Mouse (Mus musculus) midbrain, embryonic 16.5 days (tissue): ENCODE results near the gene Grk3. TPM values are rescaled to one million over a fixed set of nuclear protein-coding genes. Genes with fewer than 3 reads are reported as not detected.
A peak's percentile ranks its signal among the peaks of the same experiment; 100 is the strongest.

ENCODE experiments used
- ATAC-seq: fragments of 200-750 bp; cut with Nextera tagmentation; 2 replicates; pipeline ENCODE4 v1.8.0; 2017; ENCODE audit warnings: moderate TSS enrichment
- H3K27ac ChIP-seq: fragments of 300-500 bp; sonication (generic); 2 replicates; pipeline ENCODE4 v1.5.1; 2014; ENCODE audit warnings: mild to moderate bottlenecking, low read length, mixed read lengths
- H3K27me3 ChIP-seq: fragments of 300-500 bp; sonication (generic); 2 replicates; pipeline ENCODE4 v1.6.1; 2014; ENCODE audit warnings: low read depth, low read length, mixed read lengths; ENCODE audit not compliant: control insufficient read depth, insufficient read depth
- H3K36me3 ChIP-seq: fragments of 300-500 bp; sonication (generic); 2 replicates; pipeline ENCODE4 v1.6.1; 2014; ENCODE audit warnings: mild to moderate bottlenecking, low read length, moderate library complexity, mixed read lengths; ENCODE audit not compliant: control insufficient read depth, insufficient read depth
- H3K4me1 ChIP-seq: fragments of 300-500 bp; sonication (generic); 2 replicates; pipeline ENCODE4 v1.6.1; 2014; ENCODE audit warnings: mild to moderate bottlenecking, low read length, mixed read lengths; ENCODE audit not compliant: control insufficient read depth, insufficient read depth
- H3K4me2 ChIP-seq: fragments of 300-500 bp; sonication (generic); 2 replicates; pipeline ENCODE4 v1.6.1; 2014; ENCODE audit warnings: mild to moderate bottlenecking, low read length, mixed read lengths
- H3K4me3 ChIP-seq: fragments of 300-500 bp; sonication (generic); 2 replicates; pipeline ENCODE4 v1.5.1; 2014; ENCODE audit warnings: low read depth, mild to moderate bottlenecking, low read length, moderate library complexity, mixed read lengths
- H3K9ac ChIP-seq: fragments of 300-500 bp; sonication (generic); 2 replicates; pipeline ENCODE4 v1.6.1; 2014; ENCODE audit warnings: low read depth, low read length, mixed read lengths
- H3K9me3 ChIP-seq: fragments of 300-500 bp; sonication (generic); replicated peaks from 2 replicates; pipeline ENCODE4 v1.6.1; 2014; ENCODE audit warnings: mild to moderate bottlenecking, low read length, mixed read lengths; ENCODE audit not compliant: control insufficient read depth, poor library complexity, severe bottlenecking
- WGBS: fragments of 180-500 bp; shearing (Covaris S2); extraction: QIAGEN DNeasy Blood & Tissue Kit; methylation state at CpG from one replicate; pipeline ENCODE4 v1.1.7; 2014; 5-methylcytosine and 5-hydroxymethylcytosine counted together
- polyA plus RNA-seq: library from polyadenylated mRNA; unstranded; fragments of >200 nt; fragmentation: Nextera tagmentation; extraction: Ambion mirVana; gene quantifications from 2 replicates; pipeline ENCODE4 v1.2.1, GENCODE M21; 2015

The Grk3 gene
- polyA plus RNA-seq, 1 experiment from 2014 or later = 31.5 TPM

DNA sequence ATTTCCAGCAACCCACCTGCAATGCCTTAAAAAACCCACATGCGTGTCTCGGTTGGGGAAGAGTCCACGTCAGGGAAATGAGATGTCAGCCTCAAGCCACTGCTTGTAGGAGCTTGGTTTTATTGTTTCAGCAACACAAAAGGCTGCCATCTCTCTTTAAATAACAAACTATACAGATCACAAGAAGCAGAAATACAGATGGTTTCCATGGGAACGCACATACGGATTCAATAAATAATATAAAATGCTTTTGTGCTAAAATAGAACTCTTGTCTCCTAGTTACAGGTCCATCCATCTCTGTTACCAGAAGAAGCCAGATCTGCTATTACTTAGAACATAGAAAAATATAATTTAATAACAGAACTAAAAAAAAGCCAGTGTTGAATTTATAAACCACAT, 105.2 kb downstream of the Grk3 start:
- no peak overlapping the region for H3K9ac ChIP-seq
- ATAC-seq = no peak
- WGBS = 46% methylated on average over 5 of the region's 5 CpGs

DNA sequence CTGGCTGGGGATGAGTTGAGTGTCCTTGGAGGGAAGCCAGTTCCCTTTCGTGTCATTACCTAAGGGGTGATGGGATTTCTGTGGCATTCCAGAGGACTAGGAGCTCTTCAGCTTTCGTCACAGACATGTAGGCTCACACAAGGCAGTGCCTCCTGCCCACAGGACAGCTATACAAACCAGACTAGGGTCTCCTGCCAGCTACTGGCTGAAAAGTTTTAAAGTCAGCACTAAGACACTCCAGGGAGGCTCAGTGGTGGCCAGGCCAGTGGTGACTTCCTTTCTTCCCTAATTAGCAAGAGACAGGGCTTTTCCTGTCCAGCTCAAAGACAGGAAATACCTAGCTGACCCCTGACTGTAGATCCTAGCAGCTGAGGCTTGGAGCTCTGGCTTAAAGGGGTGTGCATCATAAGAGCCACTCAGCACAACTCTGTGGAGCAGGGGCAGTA, 107.4 kb downstream of the Grk3 start:
- Histone ChIP-seq H3K9ac (no peak overlapping the region), H3K27ac (no peak overlapping the region), H3K27me3 (no peaks in the 10 kb centered on the region), H3K9me3 (no peaks in the 10 kb centered on the region), H3K4me2 (no peak overlapping the region), H3K4me1 (peaks cover 9% of the 10 kb centered on the region; the same call in 1 of the 2 replicates), H3K36me3 (no peaks in the 10 kb centered on the region; the same call in 1 of the 2 replicates), H3K4me3 (no peak overlapping the region)
- no peak for ATAC-seq
- WGBS = 36% methylated on average over 2 of the region's 2 CpGs

More for the DNA sequence above, 105.2 kb downstream of the Grk3 start:
- no peaks in the 10 kb centered on the region for H3K9me3 ChIP-seq
- H3K27me3 ChIP-seq = no peaks in the 10 kb centered on the region
- peaks cover 2% of the 10 kb centered on the region; the same call in 1 of the 2 replicates for H3K36me3 ChIP-seq
- H3K4me1 ChIP-seq = peaks cover 9% of the 10 kb centered on the region; the same call in 1 of the 2 replicates
- H3K4me2 ChIP-seq = no peak overlapping the region
- no peak overlapping the region for H3K4me3 ChIP-seq
- peak overlapping the region; percentile 75 for H3K27ac ChIP-seq

DNA sequence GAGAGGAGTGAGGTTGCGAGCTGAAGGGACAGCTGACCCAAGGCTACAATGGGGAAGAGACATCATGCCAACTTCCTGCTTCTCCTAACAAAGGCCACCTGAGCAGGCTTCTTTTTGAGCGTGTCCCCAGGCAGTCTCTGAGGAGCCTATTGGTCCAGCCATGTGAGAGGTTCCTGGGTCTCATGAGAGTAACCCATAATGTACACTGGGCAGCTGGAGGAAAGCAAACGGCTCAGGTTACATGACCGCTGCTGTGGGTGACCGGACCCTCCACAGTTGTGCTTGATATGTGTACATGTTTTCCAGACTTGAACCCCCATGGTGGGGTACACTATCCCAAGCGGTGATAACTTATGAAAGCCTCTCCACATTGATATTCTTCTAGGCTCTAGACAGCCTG, 108.1 kb downstream of the Grk3 start:
- Histone ChIP-seq H3K4me3 (no peak overlapping the region), H3K4me2 (no peak overlapping the region), H3K4me1 (peaks cover 9% of the 10 kb centered on the region; the same call in 1 of the 2 replicates), H3K27ac (no peak overlapping the region), H3K36me3 (no peaks in the 10 kb centered on the region), H3K9ac (no peak overlapping the region), H3K27me3 (no peaks in the 10 kb centered on the region), H3K9me3 (no peaks in the 10 kb centered on the region)
- no peak for ATAC-seq
- 80% methylated on average over 6 of the region's 6 CpGs for WGBS

DNA sequence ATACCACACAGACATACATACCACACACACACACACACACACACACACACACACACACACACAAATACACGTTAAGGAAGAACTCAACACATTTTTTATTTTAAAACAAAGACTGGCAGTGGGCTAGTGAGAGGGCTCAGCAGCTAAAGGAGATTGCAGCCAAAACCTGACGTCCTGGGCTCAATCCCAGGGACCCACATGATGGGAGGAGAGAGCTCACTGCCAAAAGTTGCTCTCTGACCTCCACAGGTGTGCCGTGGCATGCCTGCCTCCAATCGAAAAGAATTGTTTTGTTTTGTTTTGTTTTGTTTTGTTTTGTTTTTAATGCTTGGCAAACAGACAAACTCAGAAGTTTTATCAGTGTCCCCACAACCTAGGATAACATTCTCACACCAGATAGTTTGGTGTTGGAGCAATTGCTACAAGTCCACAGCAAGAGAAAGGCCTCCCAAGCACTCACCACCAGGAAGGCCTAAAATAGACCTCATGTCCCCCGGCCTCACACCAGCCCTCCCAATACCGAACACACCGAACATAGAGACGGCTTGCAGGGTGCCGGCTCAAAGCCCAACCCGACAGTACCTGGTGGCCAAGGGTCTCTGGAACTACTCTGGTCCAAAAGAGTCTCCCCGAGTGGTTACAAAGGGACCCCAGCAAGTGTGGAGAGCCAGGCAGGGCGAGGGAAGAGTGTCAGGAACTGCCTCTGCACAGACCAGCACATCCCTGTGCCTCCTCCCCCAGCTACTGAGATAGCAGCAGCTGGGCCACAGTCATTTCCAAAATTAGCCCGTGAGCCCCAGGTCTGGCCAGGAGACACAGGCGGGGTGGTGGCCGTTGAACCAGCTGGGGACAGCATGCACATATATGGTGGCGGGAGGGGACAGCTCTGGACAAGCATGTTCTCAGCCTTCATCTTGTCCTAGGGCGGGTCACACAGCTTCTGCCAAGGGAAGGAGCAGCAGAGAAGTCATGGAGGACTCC, 119.6 kb downstream of the Grk3 start, which contains the start of gene Myo18b:
Gene Myo18b (minus strand): TSS at position 689 of the 981 bp plus-strand sequence.
- Histone ChIP-seq H3K27me3 (no peaks in the 10 kb centered on the region), H3K4me3 (no peak within 1 kb of the TSS), H3K27ac (no peak within 1 kb of the TSS), H3K36me3 (no peaks in the 10 kb centered on the region), H3K9me3 (no peaks in the 10 kb centered on the region), H3K4me2 (no peak within 1 kb of the TSS), H3K4me1 (no peaks in the 10 kb centered on the region), H3K9ac (no peak within 1 kb of the TSS)
- ATAC-seq = no peak
- WGBS = 79% methylated on average over 17 of the region's 17 CpGs

DNA sequence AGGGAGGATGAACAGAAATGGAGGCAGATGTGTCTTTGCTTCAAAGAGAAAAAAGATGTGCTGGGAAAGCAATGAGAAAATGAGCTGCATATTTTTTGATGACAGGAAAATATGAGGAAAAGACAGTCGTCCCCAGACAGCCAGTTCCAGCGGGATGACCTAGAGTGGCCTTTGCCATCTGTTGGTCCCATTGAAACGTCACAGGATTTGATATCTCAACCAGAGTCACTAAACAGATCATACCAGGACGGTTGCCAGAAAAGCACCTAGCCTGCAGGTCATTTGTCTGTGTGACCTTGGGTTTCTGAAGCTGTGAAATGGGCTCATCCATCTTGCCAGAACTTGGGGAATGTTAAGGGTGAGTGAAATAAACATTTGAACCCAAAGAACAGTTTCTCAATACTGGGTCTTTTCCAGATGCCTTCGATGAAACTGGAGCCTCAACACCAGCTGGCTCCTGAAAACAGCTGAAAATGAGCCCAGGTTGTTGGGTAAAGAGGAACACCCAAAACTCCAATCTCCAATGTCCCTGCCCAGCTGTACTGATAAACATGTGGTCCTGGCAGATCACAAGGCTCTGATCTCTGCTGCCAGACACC, 122.0 kb downstream of the Grk3 start:
- WGBS = 79% methylated on average over 5 of the region's 5 CpGs
- no peaks in the 10 kb centered on the region for H3K4me1 ChIP-seq

DNA sequence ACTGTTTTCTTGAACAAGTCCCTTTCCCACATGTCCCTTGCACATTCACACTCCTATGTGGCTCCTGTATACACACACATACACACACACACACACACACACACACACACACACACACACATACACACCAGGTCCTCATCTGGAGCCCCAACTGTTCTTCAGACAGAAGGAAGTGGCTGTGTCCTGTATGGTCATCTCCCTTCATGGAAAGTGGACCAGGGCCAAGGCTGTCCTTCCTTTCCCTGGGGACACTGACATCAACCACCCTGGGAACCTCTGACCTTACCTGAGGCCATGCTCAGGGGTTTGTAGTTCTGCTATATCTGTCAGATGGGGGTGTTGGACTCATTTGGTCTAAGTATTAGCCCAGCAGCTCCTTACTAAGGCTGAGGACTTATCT, 123.2 kb downstream of the Grk3 start:
- ATAC-seq = no peak
- Histone ChIP-seq H3K4me1 (no peaks in the 10 kb centered on the region), H3K36me3 (no peaks in the 10 kb centered on the region), H3K4me3 (no peak overlapping the region), H3K27me3 (no peaks in the 10 kb centered on the region), H3K27ac (no peak overlapping the region), H3K9me3 (no peaks in the 10 kb centered on the region), H3K4me2 (no peak overlapping the region), H3K9ac (no peak overlapping the region)

More for the DNA sequence above, 122.0 kb downstream of the Grk3 start:
- Histone ChIP-seq H3K4me3 (no peak overlapping the region), H3K27ac (no peak overlapping the region), H3K27me3 (no peaks in the 10 kb centered on the region), H3K9ac (no peak overlapping the region), H3K4me2 (no peak overlapping the region), H3K36me3 (no peaks in the 10 kb centered on the region), H3K9me3 (no peaks in the 10 kb centered on the region)
- no peak for ATAC-seq

DNA sequence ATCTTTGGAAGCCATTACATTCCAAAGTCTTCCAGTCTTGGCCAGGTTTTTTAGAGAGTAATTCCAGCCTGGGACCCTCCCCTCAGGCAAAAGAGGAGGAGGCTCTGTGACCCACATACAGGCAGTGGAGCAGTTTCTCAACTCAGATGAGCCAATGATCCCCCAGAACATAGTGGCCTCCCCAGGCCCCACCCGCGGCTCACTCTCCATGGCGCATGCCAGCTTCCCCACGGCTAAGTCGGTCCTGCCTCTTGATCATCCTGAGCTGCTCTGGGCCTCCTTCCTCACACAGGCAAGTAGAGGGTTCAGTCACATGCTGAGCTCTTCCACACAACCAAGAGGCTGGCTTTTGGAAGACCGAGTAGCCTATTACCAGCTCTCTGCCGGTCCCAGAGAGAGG, 126.9 kb downstream of the Grk3 start:
- Histone ChIP-seq H3K4me3 (no peak overlapping the region), H3K36me3 (no peaks in the 10 kb centered on the region), H3K4me2 (no peak overlapping the region), H3K9me3 (no peaks in the 10 kb centered on the region), H3K27ac (no peak overlapping the region), H3K9ac (no peak overlapping the region), H3K27me3 (no peaks in the 10 kb centered on the region), H3K4me1 (no peaks in the 10 kb centered on the region)
- ATAC-seq = no peak
- 66% methylated on average over 7 of the region's 7 CpGs for WGBS

DNA sequence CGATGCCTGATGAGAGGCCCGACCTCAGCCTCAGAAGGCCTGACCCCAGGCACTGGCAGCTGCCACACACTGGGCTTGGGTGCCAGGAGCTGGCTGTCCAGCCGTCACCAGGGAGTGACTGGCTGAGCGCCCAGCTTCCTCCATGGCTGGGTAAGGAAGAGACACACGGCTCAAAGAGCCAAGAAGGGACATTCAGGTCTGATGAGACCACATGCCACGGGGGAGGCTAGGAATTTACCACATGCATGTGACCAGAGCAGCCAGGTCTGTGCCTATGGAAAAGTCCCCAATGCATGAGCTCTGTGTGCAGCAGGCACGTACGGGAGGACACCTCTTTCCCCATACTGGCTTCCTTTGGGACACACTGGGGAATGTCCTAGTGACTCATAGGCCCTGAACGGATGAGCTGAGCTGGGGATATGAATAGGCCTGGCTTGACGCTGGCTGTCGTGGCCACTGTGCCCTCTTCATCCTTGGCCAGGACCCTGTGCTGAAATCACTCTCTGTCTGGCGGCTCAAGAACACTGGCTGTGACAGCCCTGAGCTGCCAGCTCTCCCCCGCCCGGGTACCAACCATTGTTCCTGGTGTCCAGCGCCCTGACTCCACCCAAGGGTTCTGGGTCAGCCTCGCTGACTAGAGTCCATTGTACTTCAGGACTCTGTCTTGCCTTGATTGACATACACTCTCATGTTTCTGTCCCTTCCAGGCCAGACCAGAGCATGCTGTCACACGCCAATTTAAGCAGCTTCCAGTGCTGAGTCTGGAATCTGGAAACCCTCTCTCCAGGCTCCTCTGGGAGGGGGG, 128.7 kb downstream of the Grk3 start:
- Histone ChIP-seq H3K4me3 (no peak overlapping the region), H3K9me3 (no peaks in the 10 kb centered on the region), H3K4me2 (no peak overlapping the region), H3K9ac (no peak overlapping the region), H3K27me3 (no peaks in the 10 kb centered on the region), H3K36me3 (no peaks in the 10 kb centered on the region), H3K4me1 (no peaks in the 10 kb centered on the region), H3K27ac (peak overlapping the region; percentile 14; the same call in 1 of the 2 replicates)
- WGBS = 50% methylated on average over 17 of the region's 17 CpGs
- 0 out of 2 replicates have a peak, but pooled peaks have one; percentile 62 for ATAC-seq
